Mouse (Mus musculus) heart, postnatal 0 days (tissue): ENCODE data around the gene Fez1. TPM values are rescaled to one million over a fixed set of nuclear protein-coding genes. Genes with fewer than 3 reads are reported as not detected.

ENCODE experiments used
- ATAC-seq: fragments of 200-750 bp; cut with Nextera tagmentation; 2 replicates; pipeline ENCODE4 v1.8.0; 2017; ENCODE audit warnings: low read depth, moderate number of reproducible peaks, moderate library complexity; ENCODE audit not compliant: insufficient read depth
- DNase-seq: peaks from one replicate; pipeline ENCODE4 v3.0.0-alpha.2; 2016; ENCODE audit warnings: low spot score
- H3K27ac ChIP-seq: fragments of 300-500 bp; sonication (generic); 2 replicates; pipeline ENCODE4 v1.5.1; 2014; ENCODE audit warnings: low read depth, mild to moderate bottlenecking
- H3K27me3 ChIP-seq: fragments of 300-500 bp; sonication (generic); 2 replicates; pipeline ENCODE4 v1.6.1; 2014; ENCODE audit warnings: low read length, mixed read lengths; ENCODE audit not compliant: control insufficient read depth, insufficient read depth
- H3K36me3 ChIP-seq: fragments of 300-500 bp; sonication (generic); replicated peaks from 2 replicates; pipeline ENCODE4 v1.6.1; 2014; ENCODE audit warnings: low read length, mixed read lengths; ENCODE audit not compliant: control insufficient read depth, insufficient read depth
- H3K4me1 ChIP-seq: fragments of 300-500 bp; sonication (generic); 2 replicates; pipeline ENCODE4 v1.6.1; 2014; ENCODE audit warnings: antibody characterized with exemption; ENCODE audit not compliant: control insufficient read depth, insufficient read depth
- H3K4me2 ChIP-seq: fragments of 300-500 bp; sonication (generic); 2 replicates; pipeline ENCODE4 v1.6.1; 2014; ENCODE audit warnings: low read depth, mild to moderate bottlenecking, low read length, moderate library complexity
- H3K4me3 ChIP-seq: fragments of 300-500 bp; sonication (generic); 2 replicates; pipeline ENCODE4 v1.5.1; 2014; ENCODE audit warnings: low read depth, low read length
- H3K9ac ChIP-seq: fragments of 300-500 bp; sonication (generic); replicated peaks from 2 replicates; pipeline ENCODE4 v1.6.1; 2014; ENCODE audit warnings: low read depth, low read length, mixed read lengths
- H3K9me3 ChIP-seq: fragments of 300-500 bp; sonication (generic); replicated peaks from 2 replicates; pipeline ENCODE4 v1.6.1; 2016; ENCODE audit warnings: low read length; ENCODE audit not compliant: control insufficient read depth
- CTCF ChIP-seq: IDR thresholded peaks from 2 replicates; pipeline ENCODE4 v1.5.1; 2016; ENCODE audit warnings: antibody characterized with exemption, control low read depth, low read depth
- EP300 ChIP-seq: IDR thresholded peaks from 2 replicates; pipeline ENCODE4 v1.6.1; 2016; ENCODE audit warnings: antibody characterized with exemption, low read depth
- WGBS: fragments of 180-500 bp; shearing (Covaris S2); extraction: QIAGEN DNeasy Blood & Tissue Kit; methylation state at CpG from one replicate; pipeline ENCODE4 v1.1.7; 2014; 5-methylcytosine and 5-hydroxymethylcytosine counted together
- polyA plus RNA-seq: library from polyadenylated mRNA; unstranded; fragments of >200 nt; fragmentation: Nextera tagmentation; extraction: Ambion mirVana; gene quantifications from 2 replicates; pipeline ENCODE4 v1.2.1, GENCODE M21; 2015
- total RNA-seq: library from RNA; depleted of rRNA; stranded (reverse); fragments of >200 nt; gene quantifications from 2 replicates; pipeline ENCODE4 v1.2.3, GENCODE M21; 2014; ENCODE audit warnings: low replicate concordance; rRNA removed

Gene Fez1
- total and polyA plus RNA-seq, 2 experiments from 2014 or later, result 0.34 to 0.93 TPM

DNA sequence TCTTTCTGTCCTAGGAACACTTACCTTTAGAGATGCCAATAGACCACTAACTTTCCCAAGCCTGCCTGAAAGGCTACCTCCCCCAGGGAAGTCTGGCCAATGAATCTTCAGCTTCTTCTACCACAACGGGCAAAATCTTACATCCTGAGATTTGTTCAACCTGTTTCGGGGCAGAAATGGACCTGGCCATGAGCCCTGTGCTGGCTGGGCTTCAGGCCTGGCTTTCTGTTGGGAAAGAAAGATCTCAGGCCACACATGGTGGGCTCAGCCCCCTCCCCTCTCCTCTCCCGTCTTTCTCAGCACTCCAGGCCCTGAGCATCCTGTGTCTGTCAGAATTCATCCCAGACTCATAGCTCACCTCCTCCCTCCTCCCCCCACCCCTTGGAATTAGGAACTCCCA is 96.9 kb downstream of the Fez1 start:
- Histone ChIP-seq H3K27me3 (no peaks in the 10 kb centered on the region), H3K4me2 (no peak overlapping the region), H3K4me3 (no peak overlapping the region), H3K9me3 (no peaks in the 10 kb centered on the region), H3K9ac (no peak overlapping the region), H3K27ac (no peak overlapping the region), H3K36me3 (no peaks in the 10 kb centered on the region), H3K4me1 (no peaks in the 10 kb centered on the region)
- TF ChIP-seq CTCF (no peak), EP300 (no peak)
- no peak for DNase-seq
- WGBS, result 56% methylated on average over 3 of the region's 3 CpGs
- no peak for ATAC-seq

DNA sequence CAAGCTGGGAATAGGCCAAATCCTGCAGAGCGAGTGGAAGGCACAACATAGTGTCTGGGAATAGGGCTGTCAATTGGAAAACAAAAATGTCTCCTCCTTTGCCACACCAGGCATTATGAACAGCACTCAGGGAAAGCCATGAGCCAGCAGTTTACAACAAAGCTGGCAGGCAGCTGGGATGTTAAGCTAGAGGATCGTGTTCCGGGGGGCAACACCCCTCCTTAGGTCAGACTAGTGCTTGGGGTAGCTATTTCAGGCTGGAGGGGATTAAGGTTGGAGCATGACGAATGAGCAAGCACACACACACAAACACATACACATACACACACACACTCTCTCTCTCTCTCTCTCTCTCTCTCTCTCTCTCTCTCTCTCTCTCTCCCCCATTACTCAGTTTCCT is 97.8 kb downstream of the Fez1 start:
- DNase-seq (no peak), ATAC-seq (no peak)
- 57% methylated on average over 4 of the region's 4 CpGs for WGBS
- Histone ChIP-seq H3K4me2 (no peak overlapping the region), H3K27me3 (no peaks in the 10 kb centered on the region), H3K4me3 (no peak overlapping the region), H3K4me1 (no peaks in the 10 kb centered on the region), H3K9ac (no peak overlapping the region), H3K36me3 (no peaks in the 10 kb centered on the region), H3K9me3 (no peaks in the 10 kb centered on the region), H3K27ac (no peak overlapping the region)
- TF ChIP-seq CTCF (no peak), EP300 (no peak)

DNA sequence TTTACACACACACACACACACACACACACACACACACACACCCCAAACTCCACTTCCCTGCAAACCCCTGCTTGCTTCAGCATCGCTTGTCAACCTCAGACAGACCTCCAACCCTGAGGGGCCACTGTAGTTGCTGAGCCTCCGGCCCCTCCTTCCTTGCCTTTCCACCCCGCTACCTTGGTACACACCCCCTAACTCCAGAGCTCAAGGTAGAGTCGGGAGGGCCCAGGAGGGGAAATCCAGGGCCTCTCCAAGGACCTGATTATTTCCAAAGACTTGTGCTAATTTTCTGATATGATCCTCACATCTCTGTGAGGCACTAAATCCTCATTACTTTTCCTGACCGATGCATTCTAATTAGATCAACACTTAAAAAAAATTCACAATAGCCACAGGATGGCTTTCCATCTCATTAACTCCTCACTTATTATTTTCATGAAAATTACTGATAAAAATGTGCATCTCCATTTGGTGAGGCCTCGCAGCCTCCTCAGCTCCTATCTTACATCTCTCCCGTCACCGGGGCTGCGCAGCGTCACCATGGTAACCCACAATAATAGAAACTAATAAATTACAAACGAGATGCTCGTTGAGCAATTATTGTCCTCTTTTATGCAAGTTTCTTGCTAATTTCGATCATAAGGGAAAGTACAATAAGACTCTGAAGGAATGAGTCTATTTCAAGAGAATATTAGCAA is 100.2 kb downstream of the Fez1 start:
- DNase-seq, result no peak
- WGBS, result 80% methylated on average over 13 of the region's 13 CpGs
- no peak overlapping the region for H3K4me2 ChIP-seq
- no peak for ATAC-seq
- no peaks in the 10 kb centered on the region for H3K36me3 ChIP-seq
- H3K27me3 ChIP-seq, result no peaks in the 10 kb centered on the region
- no peak overlapping the region for H3K4me3 ChIP-seq
- H3K9ac ChIP-seq, result no peak overlapping the region
- no peak overlapping the region for H3K27ac ChIP-seq
- no peaks in the 10 kb centered on the region for H3K4me1 ChIP-seq
- no peaks in the 10 kb centered on the region for H3K9me3 ChIP-seq
- TF ChIP-seq CTCF (no peak), EP300 (no peak)

DNA sequence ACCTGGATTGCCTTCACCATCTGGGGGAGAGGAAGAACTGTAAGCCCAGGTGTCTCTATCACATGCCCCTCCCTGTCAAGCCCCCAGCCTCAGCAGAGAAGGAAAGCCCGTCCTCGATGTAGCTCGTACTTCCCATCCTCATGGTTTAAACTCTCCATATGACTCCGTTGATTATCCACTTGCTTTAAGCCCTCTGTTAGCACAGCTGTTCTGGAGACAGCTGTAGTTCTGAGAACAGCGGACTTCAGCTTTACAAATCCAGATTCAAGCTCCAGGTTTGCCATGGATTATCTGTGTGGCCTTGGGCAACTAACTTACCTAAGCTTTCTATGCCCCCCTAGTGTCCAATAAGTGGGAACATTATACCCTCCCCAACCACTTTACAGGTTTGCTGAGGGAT is 102.1 kb downstream of the Fez1 start:
- 83% methylated on average over 5 of the region's 5 CpGs for WGBS
- TF ChIP-seq CTCF (no peak), EP300 (no peak)
- no peak overlapping the region for H3K4me2 ChIP-seq
- H3K4me3 ChIP-seq, result no peak overlapping the region
- no peaks in the 10 kb centered on the region for H3K4me1 ChIP-seq
- no peak for ATAC-seq
- no peak overlapping the region for H3K9ac ChIP-seq
- H3K27ac ChIP-seq, result no peak overlapping the region
- H3K36me3 ChIP-seq, result no peaks in the 10 kb centered on the region
- no peaks in the 10 kb centered on the region for H3K27me3 ChIP-seq
- DNase-seq, result no peak
- no peaks in the 10 kb centered on the region for H3K9me3 ChIP-seq

Other genes with a start within 250 kb of the Fez1 start
- gene Gm17689, start 239.2 kb upstream of the Fez1 start, total RNA-seq, result not detected in 2 replicates
- not detected in 2 replicates for gene Gm17689, start 239.2 kb upstream of the Fez1 start, polyA plus RNA-seq
- not detected in 2 replicates for gene A630095E13Rik, start 178.5 kb upstream of the Fez1 start, total RNA-seq
- gene A630095E13Rik, start 178.5 kb upstream of the Fez1 start, polyA plus RNA-seq, result not detected in 2 replicates
- gene Acrv1, start 128.6 kb upstream of the Fez1 start, total RNA-seq, result not detected in 2 replicates
- not detected in 2 replicates for gene Acrv1, start 128.6 kb upstream of the Fez1 start, polyA plus RNA-seq
- 4.7 and 12.3 TPM in 2 replicates for gene Chek1, start 94.8 kb upstream of the Fez1 start, total RNA-seq
- gene Chek1, start 94.8 kb upstream of the Fez1 start, polyA plus RNA-seq, result 5.1 and 6.9 TPM in 2 replicates
- gene Stt3a, start 54.2 kb upstream of the Fez1 start, total RNA-seq, result 46.8 and 70.5 TPM in 2 replicates
- gene Stt3a, start 54.2 kb upstream of the Fez1 start, polyA plus RNA-seq, result 81.4 and 86.4 TPM in 2 replicates
- gene Ei24, start 24.5 kb upstream of the Fez1 start, total RNA-seq, result 70.6 and 87.3 TPM in 2 replicates
- 70.7 and 71.7 TPM in 2 replicates for gene Ei24, start 24.5 kb upstream of the Fez1 start, polyA plus RNA-seq